ENCODE assay signal across 9 mouse cellular contexts in the genomic region with DNA sequence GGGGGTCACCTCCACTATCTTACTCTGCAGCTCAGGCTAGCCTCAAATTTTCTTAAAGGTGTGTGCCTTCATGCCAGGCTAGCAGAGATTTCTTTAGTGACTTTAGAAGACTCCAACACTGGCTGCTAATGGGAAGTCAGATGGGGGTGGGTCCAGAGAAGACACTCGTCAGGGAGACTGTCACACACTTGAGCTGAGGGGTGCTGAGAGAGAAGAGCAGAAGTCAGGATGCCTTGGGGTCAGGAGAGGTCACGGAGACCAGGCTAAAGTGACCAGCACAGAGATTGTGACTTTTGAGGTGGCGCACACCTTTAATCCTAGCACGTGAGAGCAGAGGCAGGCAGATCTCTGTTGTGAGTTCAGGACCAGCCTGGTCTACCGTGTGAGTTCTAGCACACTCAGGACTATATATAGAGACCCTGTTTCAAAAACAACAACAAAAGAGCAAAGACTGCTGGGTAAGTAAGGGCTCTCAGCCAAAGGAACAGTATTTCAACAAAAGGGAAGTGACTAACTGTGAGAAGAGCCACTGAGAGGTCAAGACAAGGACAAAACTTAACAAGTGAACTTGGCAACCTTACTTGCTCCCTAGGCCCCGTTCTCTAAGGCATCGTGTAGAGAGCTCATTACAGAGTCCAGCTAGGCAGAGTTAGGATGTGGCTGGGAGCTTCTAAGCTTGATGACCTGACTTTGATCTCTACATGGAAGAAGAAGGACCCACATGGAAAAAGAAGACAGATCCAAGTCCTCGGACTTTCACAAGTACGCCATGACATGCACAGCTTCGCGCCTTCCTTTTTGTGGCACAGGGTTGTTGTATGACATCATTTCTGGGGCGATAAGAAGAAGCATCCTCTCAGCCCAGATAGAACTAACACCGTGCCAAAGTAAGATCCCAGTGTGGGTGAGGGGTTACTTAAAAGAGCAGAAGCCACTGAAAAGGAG. TPM values are rescaled to one million over a fixed set of nuclear protein-coding genes. Genes with fewer than 3 reads are reported as not detected.
DNase-seq lines count a peak whose midpoint lies in the region; ATAC-seq lines count a peak whose summit lies in the region.
"Had no signal": no experiment of that assay in that cellular context is flagged by ENCODE, and none has a peak within 500 bp of the region (broad histone marks: within the 10 kb centered on the region; RNA-seq: fewer than 3 reads in every experiment).

No protein-coding gene starts in this region.

- 94% methylated on average over 13 of the region's 13 CpGs for WGBS in limb, embryonic 11.5 days
- WGBS in neural tube, embryonic 13.5 days = 88% methylated on average over 13 of the region's 13 CpGs

- peak; percentile 12 for DNase-seq in layer of hippocampus, adult 9-11 months
- no peak for DNase-seq in layer of hippocampus, adult 18-20 months (ENCODE audit: low spot score in 2 of 2)
- peak; percentile 84 for DNase-seq in heart, adult 8-10 months (ENCODE audit: low spot score)
- no peak for DNase-seq in limb, embryonic 11.5 days (ENCODE audit: low spot score)
- DNase-seq in Muller cell, postnatal 12 days (ENCODE audit: inconsistent ontology term) = no peak
- no peak for DNase-seq in adrenal gland, postnatal 25 days
- DNase-seq in testis, postnatal 14 days (ENCODE audit: low spot score) = no peak

- no peak overlapping the region for H3K9ac ChIP-seq in limb, embryonic 11.5 days (ENCODE audit: low read length)
- no peak overlapping the region for H3K9ac ChIP-seq in neural tube, embryonic 13.5 days

- H3K4me2 ChIP-seq in limb, embryonic 11.5 days (ENCODE audit: low read depth, severe bottlenecking) = peak overlapping the region; percentile 73
- peak overlapping the region; percentile 76 for H3K4me2 ChIP-seq in neural tube, embryonic 13.5 days

- H3K4me3 ChIP-seq in limb, embryonic 11.5 days (ENCODE audit: low read depth, low read length) = no peak overlapping the region; the same call in 1 of the 2 replicates
- H3K4me3 ChIP-seq in neural tube, embryonic 13.5 days = 0 out of 2 replicates have a peak overlapping the region, but pooled peaks have one; percentile 59
- H3K4me3 ChIP-seq: myocyte had no signal

- H3K4me1 ChIP-seq in limb, embryonic 11.5 days (ENCODE audit: control insufficient read depth, insufficient read depth, low read length) = 0 out of 2 replicates have a peak, but pooled peaks cover 5% of the 10 kb centered on the region
- peaks cover 19% of the 10 kb centered on the region for H3K4me1 ChIP-seq in neural tube, embryonic 13.5 days (replicated peaks)

- H3K27ac ChIP-seq in limb, embryonic 11.5 days (replicated peaks; ENCODE audit: low read depth, low read length) = no peak overlapping the region
- 0 out of 2 replicates have a peak overlapping the region, but pooled peaks have one; percentile 1 for H3K27ac ChIP-seq in neural tube, embryonic 13.5 days (replicated peaks)

- H3K27me3 ChIP-seq in limb, embryonic 11.5 days (ENCODE audit: control insufficient read depth, insufficient read depth, low read length) = no peaks in the 10 kb centered on the region
- no peaks in the 10 kb centered on the region for H3K27me3 ChIP-seq in neural tube, embryonic 13.5 days

- ATAC-seq in limb, embryonic 11.5 days (ENCODE audit: insufficient number of reproducible peaks, low FRiP score, low TSS enrichment, low read depth) = no peak
- no peak for ATAC-seq in neural tube, embryonic 13.5 days (ENCODE audit: low read depth)

- no peaks in the 10 kb centered on the region for H3K36me3 ChIP-seq in limb, embryonic 11.5 days (ENCODE audit: control insufficient read depth, insufficient read depth, low read length)
- no peaks in the 10 kb centered on the region for H3K36me3 ChIP-seq in neural tube, embryonic 13.5 days

- H3K9me3 ChIP-seq in limb, embryonic 11.5 days (ENCODE audit: control insufficient read depth, low read length) = no peaks in the 10 kb centered on the region
- H3K9me3 ChIP-seq in neural tube, embryonic 13.5 days = no peaks in the 10 kb centered on the region

RNA-seq across cellular contexts. Expression of a gene that starts 6.0 kb away (rescaled TPM):
- total RNA-seq in layer of hippocampus, adult 18-20 months (2021) = under 1 TPM; 0.30 TPM
- total RNA-seq in heart, adult 8-10 months (2022) = under 1 TPM; 0.25 to 0.75 (median 0.39) TPM
- polyA plus RNA-seq in limb, embryonic 11.5 days (2014; fragmentation: Nextera tagmentation; extraction: Ambion mirVana) = not detected in 2 replicates
- polyA plus RNA-seq in neural tube, embryonic 13.5 days (2015; fragmentation: Nextera tagmentation; extraction: Ambion mirVana) = 0.20 TPM in 1 of 2 replicates, not detected in the other
- total RNA-seq in adrenal gland, postnatal 25 days (2021) = not detected in 2 replicates

RNA-seq across cellular contexts. Expression of a gene that starts 16.4 kb away (rescaled TPM):
- 100 to 1,000 TPM; 347 to 383 TPM for total RNA-seq in layer of hippocampus, adult 18-20 months (2021)
- total RNA-seq in heart, adult 8-10 months (2022) = 100 to 1,000 TPM; 337 to 351 (median 343) TPM
- polyA plus RNA-seq in limb, embryonic 11.5 days (2014; fragmentation: Nextera tagmentation; extraction: Ambion mirVana) = 216 and 243 TPM in 2 replicates
- polyA plus RNA-seq in neural tube, embryonic 13.5 days (2015; fragmentation: Nextera tagmentation; extraction: Ambion mirVana) = 318 and 326 TPM in 2 replicates
- total RNA-seq in adrenal gland, postnatal 25 days (2021) = 182 and 221 TPM in 2 replicates

RNA-seq across cellular contexts. Expression of a gene that starts 16.6 kb away (rescaled TPM):
- total RNA-seq in layer of hippocampus, adult 18-20 months (2021) = 10 to 100 TPM; 74.7 to 75.3 TPM
- total RNA-seq in heart, adult 8-10 months (2022) = 10 to 100 TPM; 34.1 to 40.6 (median 36.2) TPM
- 43.8 and 47.7 TPM in 2 replicates for polyA plus RNA-seq in limb, embryonic 11.5 days (2014; fragmentation: Nextera tagmentation; extraction: Ambion mirVana)
- 69.5 and 75.5 TPM in 2 replicates for polyA plus RNA-seq in neural tube, embryonic 13.5 days (2015; fragmentation: Nextera tagmentation; extraction: Ambion mirVana)
- total RNA-seq in adrenal gland, postnatal 25 days (2021) = 43.1 and 51.1 TPM in 2 replicates

RNA-seq across cellular contexts. Expression of a gene that starts 19.8 kb away (rescaled TPM):
- total RNA-seq in layer of hippocampus, adult 18-20 months (2021) = 100 to 1,000 TPM in 1 of 2 experiments, 10 to 100 TPM in 1; 96.9 to 117 TPM
- total RNA-seq in heart, adult 8-10 months (2022) = 10 to 100 TPM; 53.9 to 61.4 (median 59.2) TPM
- polyA plus RNA-seq in limb, embryonic 11.5 days (2014; fragmentation: Nextera tagmentation; extraction: Ambion mirVana) = 87.1 and 92.5 TPM in 2 replicates
- 72.2 and 74.8 TPM in 2 replicates for polyA plus RNA-seq in neural tube, embryonic 13.5 days (2015; fragmentation: Nextera tagmentation; extraction: Ambion mirVana)
- 49.8 and 93.4 TPM in 2 replicates for total RNA-seq in adrenal gland, postnatal 25 days (2021)

RNA-seq across cellular contexts. Expression of a gene that starts 39.0 kb away (rescaled TPM):
- not detected for total RNA-seq in layer of hippocampus, adult 18-20 months (2021)
- total RNA-seq in heart, adult 8-10 months (2022) = under 1 TPM in 2 of 4 experiments, not detected in 2; 0.14 to 0.23 TPM
- polyA plus RNA-seq in limb, embryonic 11.5 days (2014; fragmentation: Nextera tagmentation; extraction: Ambion mirVana) = not detected in 2 replicates
- polyA plus RNA-seq in neural tube, embryonic 13.5 days (2015; fragmentation: Nextera tagmentation; extraction: Ambion mirVana) = 0.59 TPM in 1 of 2 replicates, not detected in the other
- not detected in 2 replicates for total RNA-seq in adrenal gland, postnatal 25 days (2021)

Comparison
In these comparisons a context has a peak if more than half of its experiments do, and no peak if none do; other contexts are left out.
1. DNase-seq: peak in layer of hippocampus, adult 9-11 months (single experiment) and heart, adult 8-10 months (single experiment); none in layer of hippocampus, adult 18-20 months (0 of 2), limb, embryonic 11.5 days (single experiment), Muller cell, postnatal 12 days (single experiment), adrenal gland, postnatal 25 days (single experiment) and testis, postnatal 14 days (single experiment).